Mouse (Mus musculus): ENCODE measurements around the gene Lpp. TPM values are rescaled to one million over a fixed set of nuclear protein-coding genes. Genes with fewer than 3 reads are reported as not detected.

Gene Lpp
- polyA plus RNA-seq, 1 experiment from 2014 or later = 23.3 TPM

DNA sequence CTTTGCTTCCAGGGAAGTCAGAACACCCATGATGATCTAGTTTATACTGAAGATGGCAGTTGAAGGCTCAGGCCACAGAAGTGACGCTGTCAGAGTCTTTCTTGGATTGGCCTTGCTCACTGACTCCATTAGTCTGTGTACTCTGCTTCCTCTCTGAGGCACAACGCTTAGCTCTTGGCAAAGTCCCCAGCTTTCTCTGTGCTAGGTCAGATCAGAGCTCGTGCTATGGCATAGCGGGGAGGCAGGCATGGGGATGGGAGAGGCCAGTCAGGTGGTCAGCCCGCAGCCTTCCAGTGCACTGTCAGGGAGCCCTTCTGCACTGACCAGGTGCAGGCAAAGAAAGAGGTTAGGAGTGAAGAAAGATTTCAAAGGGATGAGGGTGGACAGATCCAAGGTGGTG is 72.3 kb downstream of the Lpp start:
- no peak overlapping the region for H3K4me3 ChIP-seq (ENCODE audit: low read depth, low read length)
- ATAC-seq (replicated peaks; ENCODE audit: insufficient number of reproducible peaks, low FRiP score, low TSS enrichment, low read depth) (no peak), DNase-seq (ENCODE audit: low spot score) (no peak)
- no peaks in the 10 kb centered on the region for H3K9me3 ChIP-seq (replicated peaks; ENCODE audit: control insufficient read depth, low read length)
- no peak overlapping the region for H3K4me2 ChIP-seq (ENCODE audit: low read depth, low read length)
- H3K9ac ChIP-seq (replicated peaks; ENCODE audit: low read length) = no peak overlapping the region
- no peaks in the 10 kb centered on the region for H3K27me3 ChIP-seq (ENCODE audit: control insufficient read depth, insufficient read depth, low read length)
- 89% methylated on average over 5 of the region's 5 CpGs for WGBS
- no peaks in the 10 kb centered on the region for H3K36me3 ChIP-seq (replicated peaks; ENCODE audit: control insufficient read depth, insufficient read depth, low read depth, low read length)
- H3K4me1 ChIP-seq (ENCODE audit: control insufficient read depth, insufficient read depth, low read length) = no peaks in the 10 kb centered on the region
- no peak overlapping the region for H3K27ac ChIP-seq (replicated peaks; ENCODE audit: low read depth, low read length)

DNA sequence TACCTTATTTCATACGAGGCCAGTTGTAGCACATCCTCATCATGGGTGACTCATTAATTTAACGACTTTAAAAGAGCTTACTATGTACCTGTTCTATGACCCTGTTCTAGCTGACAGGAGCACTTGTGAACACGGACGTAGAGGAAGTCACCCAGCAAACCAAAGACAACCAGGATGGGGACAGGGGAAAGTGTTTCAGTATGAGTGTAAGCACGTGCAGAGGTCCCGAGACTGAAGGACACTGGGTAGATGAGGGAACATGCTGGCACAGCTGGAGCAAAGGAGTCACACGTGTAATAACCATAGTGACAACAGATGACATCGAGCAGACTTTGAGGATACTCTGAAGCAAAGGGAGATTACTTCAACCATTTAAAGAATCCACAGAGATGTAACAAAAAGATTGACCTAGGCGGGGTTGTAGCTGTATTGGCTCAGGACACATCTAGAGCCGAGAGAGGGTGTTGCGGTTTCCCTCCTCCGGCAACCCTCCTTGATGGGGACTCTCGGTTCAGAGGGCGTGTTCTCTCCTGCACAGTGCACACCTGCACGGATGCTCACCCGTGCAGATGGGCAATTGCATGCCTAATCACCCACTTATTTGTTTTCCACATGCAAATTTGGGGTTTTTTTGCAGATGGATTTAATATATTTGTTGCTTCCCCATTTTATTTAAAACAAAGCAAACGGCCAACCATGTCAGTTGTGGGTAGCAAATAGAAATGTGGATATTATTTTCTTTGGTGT is 74.4 kb downstream of the Lpp start:
- Histone ChIP-seq H3K36me3 (replicated peaks; ENCODE audit: control insufficient read depth, insufficient read depth, low read depth, low read length) (no peaks in the 10 kb centered on the region), H3K4me1 (ENCODE audit: control insufficient read depth, insufficient read depth, low read length) (no peaks in the 10 kb centered on the region), H3K4me2 (ENCODE audit: low read depth, low read length) (no peak overlapping the region), H3K27ac (replicated peaks; ENCODE audit: low read depth, low read length) (no peak overlapping the region), H3K4me3 (ENCODE audit: low read depth, low read length) (no peak overlapping the region), H3K9me3 (replicated peaks; ENCODE audit: control insufficient read depth, low read length) (no peaks in the 10 kb centered on the region), H3K9ac (replicated peaks; ENCODE audit: low read length) (no peak overlapping the region), H3K27me3 (ENCODE audit: control insufficient read depth, insufficient read depth, low read length) (no peaks in the 10 kb centered on the region)
- no peak for ATAC-seq (replicated peaks; ENCODE audit: insufficient number of reproducible peaks, low FRiP score, low TSS enrichment, low read depth)
- DNase-seq (ENCODE audit: low spot score) = no peak
- WGBS = 87% methylated on average over 17 of the region's 17 CpGs

DNA sequence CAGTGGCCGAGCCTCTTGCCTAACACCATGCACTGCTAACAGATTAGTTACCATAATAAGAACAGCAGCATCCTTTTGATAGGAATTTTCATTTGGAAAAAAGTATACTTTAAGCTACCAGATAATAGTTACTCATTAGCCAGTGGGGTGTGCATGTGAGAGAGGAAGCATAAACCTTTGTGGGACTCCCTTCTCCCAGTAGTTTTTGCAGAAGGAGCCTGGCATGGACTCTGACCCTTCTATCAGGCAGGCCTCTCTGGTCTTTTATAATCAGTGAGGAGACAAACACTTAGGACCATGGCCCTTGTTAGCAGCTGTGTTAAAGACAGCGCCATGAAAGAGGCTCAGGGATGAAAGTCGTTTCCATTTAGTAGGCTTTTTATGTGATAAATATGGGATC is 76.0 kb downstream of the Lpp start:
- Histone ChIP-seq H3K9me3 (replicated peaks; ENCODE audit: control insufficient read depth, low read length) (no peaks in the 10 kb centered on the region), H3K36me3 (replicated peaks; ENCODE audit: control insufficient read depth, insufficient read depth, low read depth, low read length) (no peaks in the 10 kb centered on the region), H3K4me1 (ENCODE audit: control insufficient read depth, insufficient read depth, low read length) (no peaks in the 10 kb centered on the region), H3K4me3 (ENCODE audit: low read depth, low read length) (no peak overlapping the region), H3K27ac (replicated peaks; ENCODE audit: low read depth, low read length) (no peak overlapping the region), H3K9ac (replicated peaks; ENCODE audit: low read length) (no peak overlapping the region), H3K27me3 (ENCODE audit: control insufficient read depth, insufficient read depth, low read length) (no peaks in the 10 kb centered on the region), H3K4me2 (ENCODE audit: low read depth, low read length) (no peak overlapping the region)
- ATAC-seq (replicated peaks; ENCODE audit: insufficient number of reproducible peaks, low FRiP score, low TSS enrichment, low read depth) (no peak), DNase-seq (ENCODE audit: low spot score) (no peak)
- WGBS = 86% methylated on average over 3 of the region's 3 CpGs

- no peak overlapping the region for H3K4me3 ChIP-seq (ENCODE audit: low read depth, low read length)
- no peak overlapping the region for H3K27ac ChIP-seq (replicated peaks; ENCODE audit: low read depth, low read length)
- H3K4me1 ChIP-seq (ENCODE audit: control insufficient read depth, insufficient read depth, low read length) = no peaks in the 10 kb centered on the region
- no peaks in the 10 kb centered on the region for H3K36me3 ChIP-seq (replicated peaks; ENCODE audit: control insufficient read depth, insufficient read depth, low read depth, low read length)
- H3K9ac ChIP-seq (replicated peaks; ENCODE audit: low read length) = no peak overlapping the region
- ATAC-seq (replicated peaks; ENCODE audit: insufficient number of reproducible peaks, low FRiP score, low TSS enrichment, low read depth) = no peak
- WGBS = 72% methylated on average over 1 of the region's 1 CpGs
- H3K27me3 ChIP-seq (ENCODE audit: control insufficient read depth, insufficient read depth, low read length) = no peaks in the 10 kb centered on the region
- no peak overlapping the region for H3K4me2 ChIP-seq (ENCODE audit: low read depth, low read length)
- no peak for DNase-seq (ENCODE audit: low spot score)
- H3K9me3 ChIP-seq (replicated peaks; ENCODE audit: control insufficient read depth, low read length) = no peaks in the 10 kb centered on the region
These were observed 77.3 kb downstream of the Lpp start for GRCm38 (mm10) chr16:24470601-24471000.

DNA sequence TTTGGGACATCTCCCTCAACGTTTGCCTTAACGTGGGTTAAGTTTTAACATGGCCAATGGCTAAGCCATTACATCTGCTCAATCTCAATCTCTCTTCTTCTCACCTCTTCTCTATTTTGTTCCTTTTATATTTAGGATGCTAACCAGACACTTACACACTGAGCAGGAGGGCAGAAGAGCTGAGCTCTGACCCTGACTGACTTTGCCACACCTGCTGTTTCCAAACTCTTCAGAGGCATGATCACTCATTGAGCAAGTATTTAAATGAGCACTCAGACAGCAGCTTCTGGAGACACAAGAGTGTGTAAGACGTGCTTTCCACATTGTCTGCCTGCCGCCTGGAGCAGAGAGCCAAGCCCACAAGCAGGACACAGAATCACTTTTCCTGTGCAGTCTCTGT is 77.7 kb downstream of the Lpp start:
- DNase-seq (ENCODE audit: low spot score) = no peak
- H3K9me3 ChIP-seq (replicated peaks; ENCODE audit: control insufficient read depth, low read length) = no peaks in the 10 kb centered on the region
- no peak overlapping the region for H3K4me2 ChIP-seq (ENCODE audit: low read depth, low read length)
- H3K4me3 ChIP-seq (ENCODE audit: low read depth, low read length) = no peak overlapping the region
- H3K36me3 ChIP-seq (replicated peaks; ENCODE audit: control insufficient read depth, insufficient read depth, low read depth, low read length) = no peaks in the 10 kb centered on the region
- no peaks in the 10 kb centered on the region for H3K4me1 ChIP-seq (ENCODE audit: control insufficient read depth, insufficient read depth, low read length)
- no peak overlapping the region for H3K27ac ChIP-seq (replicated peaks; ENCODE audit: low read depth, low read length)
- H3K27me3 ChIP-seq (ENCODE audit: control insufficient read depth, insufficient read depth, low read length) = no peaks in the 10 kb centered on the region
- H3K9ac ChIP-seq (replicated peaks; ENCODE audit: low read length) = no peak overlapping the region
- no peak for ATAC-seq (replicated peaks; ENCODE audit: insufficient number of reproducible peaks, low FRiP score, low TSS enrichment, low read depth)
- 85% methylated on average over 4 of the region's 4 CpGs for WGBS

DNA sequence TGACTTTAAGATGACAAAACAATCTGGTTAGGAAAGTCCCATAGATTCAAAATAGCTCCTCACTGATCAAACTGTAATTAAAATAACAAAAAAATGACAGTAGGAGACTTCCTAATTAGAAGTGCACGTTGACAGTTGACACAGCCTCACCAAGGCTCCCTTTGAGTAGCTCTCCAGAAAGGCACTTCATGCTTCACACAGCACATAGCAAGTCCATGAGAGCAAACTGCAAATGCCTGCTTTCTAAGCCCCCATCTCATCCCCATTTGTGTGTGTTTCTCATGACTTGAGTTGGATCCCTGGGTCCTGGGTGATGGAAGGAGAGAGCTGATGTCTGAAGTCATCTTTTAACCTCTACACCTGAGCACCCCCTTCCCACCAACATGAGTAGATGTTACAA is 78.5 kb downstream of the Lpp start:
- H3K9me3 ChIP-seq (replicated peaks; ENCODE audit: control insufficient read depth, low read length) = no peaks in the 10 kb centered on the region
- no peaks in the 10 kb centered on the region for H3K36me3 ChIP-seq (replicated peaks; ENCODE audit: control insufficient read depth, insufficient read depth, low read depth, low read length)
- H3K27me3 ChIP-seq (ENCODE audit: control insufficient read depth, insufficient read depth, low read length) = no peaks in the 10 kb centered on the region
- no peak overlapping the region for H3K27ac ChIP-seq (replicated peaks; ENCODE audit: low read depth, low read length)
- DNase-seq (ENCODE audit: low spot score) = no peak
- H3K9ac ChIP-seq (replicated peaks; ENCODE audit: low read length) = no peak overlapping the region
- H3K4me2 ChIP-seq (ENCODE audit: low read depth, low read length) = no peak overlapping the region
- 73% methylated on average over 1 of the region's 1 CpGs for WGBS
- no peak for ATAC-seq (replicated peaks; ENCODE audit: insufficient number of reproducible peaks, low FRiP score, low TSS enrichment, low read depth)
- H3K4me3 ChIP-seq (ENCODE audit: low read depth, low read length) = no peak overlapping the region
- H3K4me1 ChIP-seq (ENCODE audit: control insufficient read depth, insufficient read depth, low read length) = no peaks in the 10 kb centered on the region

GRCm38 (mm10) chr16:24473966-24474365 is 80.7 kb downstream of the Lpp start:
- Histone ChIP-seq H3K4me2 (ENCODE audit: low read depth, low read length) (no peak overlapping the region), H3K27ac (replicated peaks; ENCODE audit: low read depth, low read length) (no peak overlapping the region), H3K9me3 (replicated peaks; ENCODE audit: control insufficient read depth, low read length) (no peaks in the 10 kb centered on the region), H3K27me3 (ENCODE audit: control insufficient read depth, insufficient read depth, low read length) (no peaks in the 10 kb centered on the region), H3K4me3 (ENCODE audit: low read depth, low read length) (no peak overlapping the region), H3K9ac (replicated peaks; ENCODE audit: low read length) (no peak overlapping the region), H3K36me3 (replicated peaks; ENCODE audit: control insufficient read depth, insufficient read depth, low read depth, low read length) (no peaks in the 10 kb centered on the region), H3K4me1 (ENCODE audit: control insufficient read depth, insufficient read depth, low read length) (no peaks in the 10 kb centered on the region)
- ATAC-seq (replicated peaks; ENCODE audit: insufficient number of reproducible peaks, low FRiP score, low TSS enrichment, low read depth) = no peak
- DNase-seq (ENCODE audit: low spot score) = no peak
- WGBS = 68% methylated on average over 3 of the region's 3 CpGs

- Histone ChIP-seq H3K4me2 (ENCODE audit: low read depth, low read length) (no peak overlapping the region), H3K9ac (replicated peaks; ENCODE audit: low read length) (no peak overlapping the region), H3K36me3 (replicated peaks; ENCODE audit: control insufficient read depth, insufficient read depth, low read depth, low read length) (no peaks in the 10 kb centered on the region), H3K9me3 (replicated peaks; ENCODE audit: control insufficient read depth, low read length) (no peaks in the 10 kb centered on the region), H3K27ac (replicated peaks; ENCODE audit: low read depth, low read length) (no peak overlapping the region), H3K4me1 (ENCODE audit: control insufficient read depth, insufficient read depth, low read length) (no peaks in the 10 kb centered on the region), H3K4me3 (ENCODE audit: low read depth, low read length) (no peak overlapping the region), H3K27me3 (ENCODE audit: control insufficient read depth, insufficient read depth, low read length) (no peaks in the 10 kb centered on the region)
- no peak for ATAC-seq (replicated peaks; ENCODE audit: insufficient number of reproducible peaks, low FRiP score, low TSS enrichment, low read depth)
- 65% methylated on average over 6 of the region's 6 CpGs for WGBS
- DNase-seq (ENCODE audit: low spot score) = no peak
These were observed 81.5 kb downstream of the Lpp start for GRCm38 (mm10) chr16:24474781-24475180.
